Mouse (Mus musculus) heart, embryonic 13.5 days (tissue): ENCODE results near the gene Irf2. TPM values are rescaled to one million over a fixed set of nuclear protein-coding genes. Genes with fewer than 3 reads are reported as not detected.

ENCODE experiments used
- ATAC-seq: fragments of 200-750 bp; cut with Nextera tagmentation; 2 replicates; pipeline ENCODE4 v1.8.0; 2017; ENCODE audit warnings: moderate TSS enrichment; ENCODE audit not compliant: insufficient number of reproducible peaks, low FRiP score, low TSS enrichment; ENCODE audit errors: extremely low read depth
- H3K27ac ChIP-seq: fragments of 300-500 bp; sonication (generic); replicated peaks from 2 replicates; pipeline ENCODE4 v1.5.1; 2015; ENCODE audit warnings: moderate library complexity, mild to moderate bottlenecking, inconsistent platforms
- H3K27me3 ChIP-seq: fragments of 300-500 bp; sonication (generic); replicated peaks from 2 replicates; pipeline ENCODE4 v1.6.1; 2015; ENCODE audit warnings: mild to moderate bottlenecking, inconsistent platforms
- H3K36me3 ChIP-seq: fragments of 300-500 bp; sonication (generic); 2 replicates; pipeline ENCODE4 v1.6.1; 2015; ENCODE audit warnings: mild to moderate bottlenecking, inconsistent platforms
- H3K4me1 ChIP-seq: fragments of 300-500 bp; sonication (generic); 2 replicates; pipeline ENCODE4 v1.6.1; 2015; ENCODE audit warnings: inconsistent platforms
- H3K4me2 ChIP-seq: fragments of 300-500 bp; sonication (generic); 2 replicates; pipeline ENCODE4 v1.6.1; 2015; ENCODE audit warnings: inconsistent platforms, mild to moderate bottlenecking, moderate library complexity
- H3K4me3 ChIP-seq: fragments of 300-500 bp; sonication (generic); 2 replicates; pipeline ENCODE4 v1.5.1; 2015; ENCODE audit warnings: moderate library complexity, mild to moderate bottlenecking, inconsistent platforms
- H3K9ac ChIP-seq: fragments of 300-500 bp; sonication (generic); 2 replicates; pipeline ENCODE4 v1.6.1; 2015; ENCODE audit warnings: inconsistent platforms, mild to moderate bottlenecking, moderate library complexity
- H3K9me3 ChIP-seq: fragments of 300-500 bp; sonication (generic); 2 replicates; pipeline ENCODE4 v1.6.1; 2016; ENCODE audit warnings: inconsistent platforms
- WGBS: fragments of 180-500 bp; shearing (Covaris S2); methylation state at CpG from one replicate; pipeline ENCODE4 v1.1.7; 2015; ENCODE audit warnings: mixed read lengths; 5-methylcytosine and 5-hydroxymethylcytosine counted together
- polyA plus RNA-seq: library from polyadenylated mRNA; unstranded; fragments of >200 nt; fragmentation: Nextera tagmentation; extraction: Ambion mirVana; gene quantifications from 2 replicates; pipeline ENCODE4 v1.2.1, GENCODE M21; 2015

The Irf2 gene
- polyA plus RNA-seq, 1 experiment from 2014 or later: 10.8 TPM

DNA sequence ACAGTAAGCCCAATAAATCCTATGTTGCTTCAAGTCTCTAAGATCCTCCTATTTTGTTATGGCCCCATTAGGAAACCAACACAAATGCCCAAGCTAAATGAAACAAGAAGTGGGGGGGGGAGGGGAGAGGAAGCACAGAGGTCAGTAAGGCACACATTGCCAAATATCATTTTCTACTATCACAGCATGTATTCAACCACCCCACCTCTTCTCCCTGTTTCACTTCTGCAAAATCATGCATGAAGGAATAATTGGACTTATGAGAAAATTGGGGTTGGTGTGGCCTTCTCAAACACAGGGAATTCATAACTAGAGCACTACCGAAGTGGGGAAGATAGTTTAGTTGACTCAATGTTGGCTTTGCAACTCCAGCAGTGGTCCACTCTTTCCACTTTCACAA is 146.7 kb downstream of the Irf2 start:
- no peak for ATAC-seq
- 85% methylated on average over 1 of the region's 1 CpGs for WGBS
- Histone ChIP-seq H3K27me3 (no peaks in the 10 kb centered on the region), H3K4me1 (peaks cover 19% of the 10 kb centered on the region), H3K36me3 (no peaks in the 10 kb centered on the region), H3K4me3 (no peak overlapping the region), H3K9me3 (0 out of 2 replicates have a peak, but pooled peaks cover 6% of the 10 kb centered on the region), H3K9ac (no peak overlapping the region), H3K27ac (no peak overlapping the region), H3K4me2 (no peak overlapping the region)

DNA sequence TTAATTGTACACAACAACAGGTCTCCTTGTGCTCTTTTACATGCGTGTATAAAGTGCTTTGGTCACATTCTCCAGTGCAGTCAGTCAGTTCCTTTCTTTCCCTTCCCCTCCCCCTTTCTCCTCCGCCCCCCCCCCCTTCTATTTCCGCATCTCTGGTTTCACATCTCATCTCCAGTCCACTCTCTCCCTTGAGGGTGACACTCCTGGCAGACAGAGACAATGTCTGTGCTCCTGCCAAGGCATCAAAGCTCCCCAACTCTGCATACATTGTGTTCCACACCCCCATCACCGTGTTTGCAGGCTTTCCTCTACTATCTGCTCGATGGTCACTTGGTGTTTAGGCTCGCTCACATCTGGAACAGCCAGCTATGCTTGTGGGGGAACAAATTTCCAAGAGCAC is 147.9 kb downstream of the Irf2 start:
- no peak for ATAC-seq
- Histone ChIP-seq H3K27me3 (no peaks in the 10 kb centered on the region), H3K9ac (no peak overlapping the region), H3K9me3 (0 out of 2 replicates have a peak, but pooled peaks cover 6% of the 10 kb centered on the region), H3K4me1 (peaks cover 28% of the 10 kb centered on the region), H3K4me3 (no peak overlapping the region), H3K4me2 (no peak overlapping the region), H3K27ac (peak overlapping the region; percentile 76; the same call in 1 of the 2 replicates), H3K36me3 (no peaks in the 10 kb centered on the region)
- 58% methylated on average over 6 of the region's 6 CpGs for WGBS

DNA sequence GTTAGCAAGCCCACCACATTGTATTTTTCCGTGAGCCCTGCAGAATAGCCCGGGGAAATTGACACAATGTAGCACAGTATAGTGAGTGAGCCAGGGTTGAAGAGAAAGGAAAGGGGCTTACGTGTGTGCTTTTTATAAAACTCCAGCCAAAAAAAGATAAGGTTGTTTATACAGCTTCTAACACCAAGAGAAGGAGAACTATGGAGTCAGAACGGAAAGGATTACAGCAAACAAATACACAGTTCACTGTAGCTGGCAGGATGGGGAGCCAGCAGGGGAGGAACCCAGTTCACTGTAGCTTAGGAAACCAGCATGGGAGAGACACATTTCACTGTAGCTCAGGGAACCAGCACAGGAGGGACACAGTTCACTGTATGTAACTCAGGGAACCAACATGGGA is 149.0 kb downstream of the Irf2 start:
- WGBS: 39% methylated on average over 4 of the region's 4 CpGs
- Histone ChIP-seq H3K4me1 (peaks cover 38% of the 10 kb centered on the region), H3K4me3 (no peak overlapping the region), H3K27ac (peak overlapping the region; percentile 76), H3K4me2 (no peak overlapping the region), H3K9ac (no peak overlapping the region), H3K36me3 (no peaks in the 10 kb centered on the region), H3K9me3 (0 out of 2 replicates have a peak, but pooled peaks cover 6% of the 10 kb centered on the region), H3K27me3 (no peaks in the 10 kb centered on the region)
- peak; percentile 11; the same call in 1 of the 2 replicates for ATAC-seq

DNA sequence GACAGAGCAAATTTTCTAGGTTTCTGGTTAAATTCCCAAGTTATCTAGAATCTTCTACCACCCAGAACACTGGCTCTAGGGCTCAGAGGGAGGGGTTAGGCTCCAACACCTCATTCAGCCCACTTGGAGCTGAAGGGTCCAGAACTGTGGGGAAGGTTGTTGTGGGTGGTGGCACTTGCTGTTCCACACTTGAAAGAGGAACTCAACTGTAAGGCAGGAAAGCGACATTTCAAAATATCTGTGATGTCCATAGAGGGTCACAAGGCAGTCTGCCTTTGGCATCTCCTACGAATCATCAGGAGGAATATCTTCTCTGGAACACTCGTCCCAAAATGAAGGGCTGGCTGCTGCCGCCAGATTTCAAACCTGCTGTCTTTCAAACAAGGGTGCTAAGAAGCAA is 150.7 kb downstream of the Irf2 start:
- WGBS: 72% methylated on average over 4 of the region's 4 CpGs
- no peak overlapping the region for H3K4me3 ChIP-seq
- H3K36me3 ChIP-seq: no peaks in the 10 kb centered on the region
- H3K27me3 ChIP-seq: no peaks in the 10 kb centered on the region
- H3K9ac ChIP-seq: no peak overlapping the region
- H3K4me1 ChIP-seq: peaks cover 45% of the 10 kb centered on the region
- H3K9me3 ChIP-seq: 0 out of 2 replicates have a peak, but pooled peaks cover 6% of the 10 kb centered on the region
- no peak for ATAC-seq
- H3K4me2 ChIP-seq: no peak overlapping the region
- H3K27ac ChIP-seq: no peak overlapping the region

DNA sequence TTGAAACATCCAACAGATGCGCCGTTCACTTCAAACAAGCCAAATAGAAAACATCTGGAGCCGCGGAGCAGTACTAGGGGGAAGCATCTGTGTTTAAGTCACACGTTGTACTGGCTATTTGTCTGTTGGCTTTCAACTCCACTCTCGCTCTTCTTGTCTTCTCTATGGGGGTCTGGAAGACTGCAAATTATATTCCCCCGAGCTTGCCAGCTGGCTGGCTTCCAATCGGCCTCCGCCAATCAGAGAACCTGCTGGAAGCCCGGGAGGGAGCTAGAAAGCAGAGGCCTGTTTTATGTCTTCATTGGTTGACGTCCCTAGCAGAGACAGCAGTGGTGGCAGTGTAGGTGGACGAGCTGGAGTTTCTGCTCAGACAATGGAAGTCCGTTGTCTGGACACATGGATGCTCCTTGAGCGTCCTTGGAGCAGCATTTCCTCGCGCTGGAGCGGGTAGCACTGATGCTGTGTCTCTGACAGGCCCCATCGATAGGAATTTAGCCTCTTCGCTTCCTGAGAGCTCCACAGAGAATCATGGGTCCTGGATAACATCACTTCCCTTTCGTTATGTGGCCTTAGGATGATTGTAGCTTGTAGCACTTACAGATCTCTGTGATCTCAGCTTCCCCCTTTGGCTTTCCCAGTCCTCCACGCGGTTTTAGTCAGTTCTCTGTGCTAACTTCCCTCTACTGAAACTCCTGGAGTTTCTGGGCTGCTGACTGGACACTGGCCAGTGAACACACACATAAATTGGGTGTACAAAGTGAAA is 153.2 kb downstream of the Irf2 start:
- H3K9ac ChIP-seq: peak overlapping the region; percentile 74
- WGBS: 22% methylated on average over 22 of the region's 22 CpGs
- H3K4me1 ChIP-seq: peaks cover 41% of the 10 kb centered on the region
- H3K27me3 ChIP-seq: no peaks in the 10 kb centered on the region
- no peaks in the 10 kb centered on the region for H3K36me3 ChIP-seq
- H3K4me3 ChIP-seq: peak overlapping the region; percentile 35
- H3K9me3 ChIP-seq: no peaks in the 10 kb centered on the region
- peak; percentile 74 for ATAC-seq
- peak overlapping the region; percentile 95 for H3K27ac ChIP-seq
- H3K4me2 ChIP-seq: peak overlapping the region; percentile 69

DNA sequence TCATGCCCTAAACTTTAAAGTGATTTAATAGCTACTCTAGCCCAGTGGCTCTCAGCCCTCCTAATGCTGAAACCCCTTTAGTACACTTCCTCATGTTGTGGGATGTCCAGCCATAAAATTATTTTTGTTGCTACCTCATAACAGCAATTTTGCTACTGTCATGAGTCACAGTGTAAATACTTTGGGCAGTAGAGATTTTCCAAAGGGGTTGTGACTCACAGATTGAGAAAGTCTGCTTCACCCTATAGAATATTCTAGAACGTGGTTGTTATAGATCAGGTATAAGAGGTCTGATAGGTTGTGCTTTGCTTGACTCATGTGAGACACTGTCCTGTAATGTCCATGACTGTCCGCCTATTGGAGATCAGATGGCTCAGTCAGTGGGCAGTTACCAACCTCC is 154.9 kb downstream of the Irf2 start:
- ATAC-seq: no peak
- Histone ChIP-seq H3K27ac (no peak overlapping the region), H3K27me3 (no peaks in the 10 kb centered on the region), H3K4me2 (no peak overlapping the region), H3K36me3 (no peaks in the 10 kb centered on the region), H3K9ac (no peak overlapping the region), H3K4me3 (no peak overlapping the region), H3K9me3 (no peaks in the 10 kb centered on the region), H3K4me1 (peaks cover 35% of the 10 kb centered on the region)
- 86% methylated on average over 2 of the region's 2 CpGs for WGBS

DNA sequence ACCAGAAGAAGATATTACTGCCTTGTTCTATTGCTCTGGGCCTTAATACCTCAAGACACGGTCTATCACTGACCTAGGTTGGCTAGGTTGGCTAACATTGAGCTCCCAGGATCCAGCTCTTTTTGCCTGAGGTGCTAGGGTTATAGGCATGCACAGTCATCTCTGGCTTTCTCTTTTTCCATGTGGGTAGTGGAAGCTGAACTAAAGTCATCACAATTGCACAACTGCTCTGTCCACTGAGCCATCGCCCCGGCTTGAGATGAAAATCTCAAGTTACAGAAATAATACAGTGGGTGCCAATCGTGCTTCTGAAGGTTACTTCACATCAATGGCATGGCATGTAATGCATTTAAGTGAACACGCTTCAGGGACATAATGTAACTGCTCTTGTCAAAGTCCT is 156.5 kb downstream of the Irf2 start:
- Histone ChIP-seq H3K4me2 (no peak overlapping the region), H3K36me3 (no peaks in the 10 kb centered on the region), H3K9ac (no peak overlapping the region), H3K27me3 (no peaks in the 10 kb centered on the region), H3K4me1 (peaks cover 34% of the 10 kb centered on the region), H3K9me3 (no peaks in the 10 kb centered on the region), H3K4me3 (no peak overlapping the region), H3K27ac (no peak overlapping the region)
- 83% methylated on average over 5 of the region's 5 CpGs for WGBS
- ATAC-seq: no peak

DNA sequence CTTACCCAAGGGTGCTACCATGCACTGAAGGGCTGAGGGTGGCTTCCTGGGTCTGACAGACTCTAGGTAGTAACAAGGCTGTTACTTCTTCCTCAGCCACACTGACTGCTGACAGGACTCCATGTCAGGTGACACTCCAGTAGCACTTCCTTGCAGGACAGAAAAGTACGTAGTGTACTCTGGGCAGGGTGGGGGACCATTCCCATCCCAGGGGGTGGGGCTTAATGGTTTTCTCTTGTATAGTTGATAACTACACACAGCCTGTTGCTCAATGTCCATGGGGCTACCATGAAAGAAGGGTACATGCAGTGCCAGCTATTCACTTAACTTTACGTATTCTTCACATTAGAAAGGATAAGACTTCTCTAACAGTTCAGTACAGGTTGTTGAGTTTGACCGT is 157.2 kb downstream of the Irf2 start:
- WGBS: 77% methylated on average over 3 of the region's 3 CpGs
- ATAC-seq: no peak

More for the DNA sequence above, 157.2 kb downstream of the Irf2 start:
- Histone ChIP-seq H3K9me3 (no peaks in the 10 kb centered on the region), H3K4me2 (no peak overlapping the region), H3K4me1 (peaks cover 32% of the 10 kb centered on the region), H3K27me3 (no peaks in the 10 kb centered on the region), H3K36me3 (no peaks in the 10 kb centered on the region), H3K9ac (no peak overlapping the region), H3K4me3 (no peak overlapping the region), H3K27ac (no peak overlapping the region)

Other genes starting within 250 kb of the Irf2 start
- 8.7 and 10.2 TPM in 2 replicates for gene Cenpu, start 187.7 kb upstream of the Irf2 start, polyA plus RNA-seq
- gene Primpol, start 122.5 kb upstream of the Irf2 start, polyA plus RNA-seq: 9.5 and 9.6 TPM in 2 replicates
- gene Casp3, start 122.4 kb upstream of the Irf2 start, polyA plus RNA-seq: 51.0 and 54.9 TPM in 2 replicates
- 1.9 and 2.9 TPM in 2 replicates for gene Enpp6, start 247.2 kb downstream of the Irf2 start, polyA plus RNA-seq